9 mouse cellular contexts compared by ENCODE assay signal in genomic region chr4:133037798-133038197, GRCm38 (mm10). TPM values are rescaled to one million over a fixed set of nuclear protein-coding genes. Genes with fewer than 3 reads are reported as not detected.
DNase-seq lines count a peak whose midpoint lies in the region; ATAC-seq and TF ChIP-seq lines count a peak whose summit lies in the region.
"Had no signal": no experiment of that assay in that cellular context is flagged by ENCODE, and none has a peak within 500 bp of the region (broad histone marks: within the 10 kb centered on the region; RNA-seq: fewer than 3 reads in every experiment).

No protein-coding gene starts in this region.

- peaks cover 4% of the 10 kb centered on the region for H3K36me3 ChIP-seq in heart, adult 2 months (ENCODE audit: control insufficient read depth, insufficient read depth, low read length)
- peaks cover 36% of the 10 kb centered on the region for H3K36me3 ChIP-seq in E14TG2a.4 (ENCODE audit: insufficient read depth, low read length)
- H3K36me3 ChIP-seq in hindbrain, embryonic 10.5 days = 0 out of 2 replicates have a peak, but pooled peaks cover 4% of the 10 kb centered on the region
- no peaks in the 10 kb centered on the region for H3K36me3 ChIP-seq in liver, embryonic 16.5 days (ENCODE audit: control insufficient read depth, insufficient read depth)

- H3K4me1 ChIP-seq in heart, adult 2 months (ENCODE audit: control insufficient read depth, insufficient read depth, low read length) = peaks cover 33% of the 10 kb centered on the region
- H3K4me1 ChIP-seq in E14TG2a.4 (replicated peaks; ENCODE audit: low read depth, low read length) = peaks cover 71% of the 10 kb centered on the region
- H3K4me1 ChIP-seq in hindbrain, embryonic 10.5 days (replicated peaks) = peaks cover 79% of the 10 kb centered on the region
- H3K4me1 ChIP-seq in liver, embryonic 16.5 days (ENCODE audit: control insufficient read depth, low read depth, low read length) = peaks cover 21% of the 10 kb centered on the region

- no peak for TF ChIP-seq EP300 in heart, adult 2 months (IDR thresholded peaks at IDR 0.05; ENCODE audit: insufficient read depth, low read depth, low read length)

- TF ChIP-seq CTCF in heart, adult 2 months (IDR thresholded peaks at IDR 0.05) = no peak
- no peak for TF ChIP-seq CTCF in E14TG2a.4 (conservative IDR thresholded peaks at IDR 0.05; ENCODE audit: low read length)

- peaks cover 4% of the 10 kb centered on the region; the same call in 1 of the 2 replicates for H3K79me2 ChIP-seq in heart, adult 2 months (replicated peaks; ENCODE audit: control insufficient read depth, insufficient read depth, low read length)

- no peak overlapping the region; the same call in 1 of the 2 replicates for H3K9ac ChIP-seq in heart, adult 2 months (ENCODE audit: low read depth, low read length)
- no peak overlapping the region for H3K9ac ChIP-seq in liver, embryonic 16.5 days (ENCODE audit: low read depth, low read length)

- peak overlapping the region; percentile 73; the same call in 1 of the 2 replicates for H3K4me3 ChIP-seq in heart, adult 2 months
- peak overlapping the region; percentile 92 for H3K4me3 ChIP-seq in E14TG2a.4 (replicated peaks; ENCODE audit: low read length)
- H3K4me3 ChIP-seq in hindbrain, embryonic 10.5 days = peak overlapping the region; percentile 69
- H3K4me3 ChIP-seq in liver, embryonic 16.5 days (ENCODE audit: low read depth, low read length) = no peak overlapping the region

- H3K9me3 ChIP-seq in E14TG2a.4 (ENCODE audit: low read length) = no peaks in the 10 kb centered on the region
- H3K9me3 ChIP-seq in hindbrain, embryonic 10.5 days = no peaks in the 10 kb centered on the region
- H3K9me3 ChIP-seq in liver, embryonic 16.5 days (replicated peaks; ENCODE audit: control insufficient read depth, low read length) = no peaks in the 10 kb centered on the region

- intact Hi-C loops in heart, adult 2 months (cut with DNase I) = loop anchor here (1.0 kb wide), 1 partner anchor 26 kb away; the partner anchor contains the start of gene Ahdc1
- intact Hi-C loops in heart, postnatal 14 days (cut with DNase I) = no loop called here

- no peak for ATAC-seq in liver, embryonic 16.5 days (ENCODE audit: low read depth)
- ATAC-seq in erythroid progenitor cell, adult 5-6 weeks (replicated peaks; ENCODE audit: low FRiP score, poor library complexity, severe bottlenecking) = no peak

- no peak for TF ChIP-seq POLR2A in heart, adult 2 months (IDR thresholded peaks at IDR 0.05; ENCODE audit: insufficient read depth, low read depth, low read length)

- DNase-seq in heart, adult 2 months = no peak
- no peak for DNase-seq in heart, postnatal 14 days
- no peak for DNase-seq in hindbrain, embryonic 10.5 days (ENCODE audit: low spot score)
- DNase-seq in urinary bladder, postnatal 25 days (ENCODE audit: low spot score) = no peak
- no peak for DNase-seq in frontal cortex, postnatal 14 days (ENCODE audit: low spot score in 2 of 2)
- DNase-seq: cerebellum, postnatal 36 days had no signal

- H3K27ac ChIP-seq in heart, adult 2 months = peak overlapping the region; percentile 95
- H3K27ac ChIP-seq in hindbrain, embryonic 10.5 days = no peak overlapping the region
- H3K27ac ChIP-seq in liver, embryonic 16.5 days (ENCODE audit: low read length) = no peak overlapping the region

- H3K27me3 ChIP-seq in heart, adult 2 months (ENCODE audit: control insufficient read depth, insufficient read depth, low read length) = no peaks in the 10 kb centered on the region
- no peaks in the 10 kb centered on the region for H3K27me3 ChIP-seq in E14TG2a.4 (ENCODE audit: insufficient read depth, low read length)
- H3K27me3 ChIP-seq in hindbrain, embryonic 10.5 days (ENCODE audit: insufficient read depth, poor library complexity, severe bottlenecking) = peaks cover 68% of the 10 kb centered on the region
- H3K27me3 ChIP-seq in liver, embryonic 16.5 days (ENCODE audit: control insufficient read depth, insufficient read depth, low read depth, low read length) = peaks cover 54% of the 10 kb centered on the region

- 37% methylated on average over 6 of the region's 6 CpGs for WGBS in heart, adult 2 months
- 26% methylated on average over 6 of the region's 6 CpGs for WGBS in hindbrain, embryonic 10.5 days
- 41% methylated on average over 6 of the region's 6 CpGs for WGBS in liver, embryonic 16.5 days (ENCODE audit: insufficient replicate concordance)

- H3K4me2 ChIP-seq in liver, embryonic 16.5 days (ENCODE audit: low read depth, low read length) = peak overlapping the region; percentile 79; the same call in 1 of the 2 replicates

RNA-seq across cellular contexts. Expression of gene Ahdc1, which starts 26.7 kb away (rescaled TPM):
- 10 to 100 TPM; 42.6 to 50.9 TPM for total RNA-seq in heart, adult 2 months (2021)
- 19.5 and 21.8 TPM in 2 replicates for polyA plus RNA-seq in heart, adult 2 months (2012; rRNA removed)
- total RNA-seq in heart, postnatal 14 days (2021) = 10 to 100 TPM; 55.2 to 59.1 TPM
- 9.0 and 9.7 TPM in 2 replicates for polyA plus RNA-seq in hindbrain, embryonic 10.5 days (2016; fragmentation: Nextera tagmentation; extraction: Ambion mirVana)
- 0.70 and 1.6 TPM in 2 replicates for polyA plus RNA-seq in liver, embryonic 16.5 days (2015; fragmentation: Nextera tagmentation; extraction: Ambion mirVana)
- total RNA-seq in erythroid progenitor cell, adult 5-6 weeks (2015; ENCODE audit: low replicate concordance) = 2.9 TPM in 2 replicates
- 0.26 TPM in 1 of 2 replicates, not detected in the other for total RNA-seq in erythroid progenitor cell, adult 5-6 weeks (2017; ENCODE audit: low replicate concordance)

Comparison
In these comparisons a context has a peak if more than half of its experiments do, and no peak if none do; other contexts are left out.
1. RNA of gene Ahdc1, which starts 26.7 kb away (total RNA-seq): 55.2 to 59.1 TPM in heart, postnatal 14 days and 42.6 to 50.9 TPM in heart, adult 2 months; 0.26 to 2.9 TPM in erythroid progenitor cell, adult 5-6 weeks; every median in the first group is over 10 times any median in the second.